Mouse (Mus musculus) spleen, adult 2 months (tissue): ENCODE results near the gene Dgat2.

Experiments
- CTCF ChIP-seq: fragments of 200-500 bp; IDR thresholded peaks from 2 replicates; pipeline ENCODE4 v1.5.1; 2011; ENCODE audit warnings: mild to moderate bottlenecking, inconsistent platforms; ENCODE audit not compliant: insufficient read depth, insufficient read length, insufficient replicate concordance; ENCODE audit errors: extremely low read depth
- POLR2A ChIP-seq: fragments of 200-500 bp; IDR thresholded peaks from 2 replicates; pipeline ENCODE4 v1.6.1; 2011; ENCODE audit warnings: low read depth, low read length, inconsistent platforms

DNA sequence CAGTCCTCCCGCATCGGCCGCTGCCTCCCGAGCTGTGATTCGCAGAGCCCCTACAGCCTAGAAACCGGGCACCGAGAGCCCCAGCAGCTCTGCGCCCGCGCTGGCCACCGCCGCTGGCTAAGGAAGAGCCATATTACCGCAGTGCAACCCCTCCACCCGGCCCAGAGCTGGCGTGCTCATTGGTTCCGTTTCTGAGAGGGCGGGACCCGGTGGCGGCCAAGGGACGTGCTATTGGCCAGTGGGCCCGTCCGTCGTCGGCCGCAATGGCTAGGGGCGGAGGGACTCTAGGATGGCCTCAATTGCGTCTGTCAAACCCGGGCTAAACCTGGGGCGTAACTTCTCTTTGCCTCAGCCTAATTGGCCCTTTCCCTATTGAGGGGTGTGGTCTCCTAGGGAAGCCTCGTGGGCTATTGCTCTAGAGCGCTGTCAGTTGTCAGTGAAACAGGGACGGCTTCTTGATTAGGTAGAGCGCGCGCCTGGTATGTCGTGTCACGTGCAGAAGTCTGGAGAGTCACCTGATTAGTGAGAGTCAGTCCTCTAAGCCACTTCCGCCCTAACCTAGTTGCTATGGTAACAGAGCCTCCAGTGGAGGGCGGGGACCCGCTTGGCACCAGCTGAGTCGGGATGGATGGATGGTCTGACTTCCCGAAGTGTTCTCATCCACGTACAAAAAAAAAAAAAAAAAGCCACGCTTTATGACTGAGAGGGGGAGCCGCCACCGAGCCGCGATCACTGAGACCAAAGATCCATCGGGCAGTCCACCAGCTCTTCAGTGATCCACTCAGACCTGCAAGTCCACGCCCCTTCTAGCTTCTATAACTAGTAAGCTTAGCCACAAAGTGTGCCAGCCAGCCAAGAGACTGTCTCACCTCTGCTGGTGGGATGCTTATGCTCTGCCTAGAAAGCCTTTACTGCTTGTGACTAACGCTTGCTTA lies 41.3 kb downstream of the Dgat2 start, which contains the start of gene Uvrag:
- TF ChIP-seq CTCF (no peak), POLR2A (peak; percentile 93)
